Mouse (Mus musculus): ENCODE data around the gene Trmt2b. TPM values are rescaled to one million over a fixed set of nuclear protein-coding genes. Genes with fewer than 3 reads are reported as not detected.
"Not testable (repeated sequence)": the region's sequence is repeated elsewhere in the genome, so short reads cannot be mapped to it uniquely, and the experiment has no call there.

Gene Trmt2b
- total RNA-seq, 2 experiments from 2014 or later = 9.0 to 12.7 TPM

GRCm38 (mm10) chrX:134208491-134208890, 68.3 kb downstream of the Trmt2b start:
- no peak for DNase-seq
- no peak for TF ChIP-seq CTCF (IDR thresholded peaks at IDR 0.05)
- Histone ChIP-seq H3K4me3 (no peak overlapping the region), H3K27ac (no peak overlapping the region)
- intact Hi-C loops (cut with DNase I) = no loop called here

- intact Hi-C loops (cut with DNase I); DNase-seq; H3K4me3 ChIP-seq; H3K27ac ChIP-seq: not testable (repeated sequence)
Observed at GRCm38 (mm10) chrX:134187201-134187600, 89.6 kb downstream of the Trmt2b start, which contains the start of gene Arl13a. Gene Arl13a (plus strand): TSS chrX:134187501.

- no peak for TF ChIP-seq CTCF (IDR thresholded peaks at IDR 0.05)
- intact Hi-C loops (cut with DNase I) = no loop called here
- no peak overlapping the region for H3K4me3 ChIP-seq
Observed at GRCm38 (mm10) chrX:134174699-134175098, 102.1 kb downstream of the Trmt2b start.

More at GRCm38 (mm10) chrX:134174699-134175098, 102.1 kb downstream of the Trmt2b start:
- DNase-seq = no peak
- H3K27ac ChIP-seq = no peak overlapping the region

Other genes starting within 250 kb of the Trmt2b start
- gene Cstf2, start 217.8 kb downstream of the Trmt2b start, total RNA-seq (2021) = 1 to 10 TPM; 6.9 to 7.9 TPM
- gene Xkrx, start 114.9 kb downstream of the Trmt2b start, total RNA-seq (2021) = 1 to 10 TPM in 1 of 2 experiments, under 1 TPM in 1; 0.64 to 1.2 TPM
- gene Arl13a, start 89.5 kb downstream of the Trmt2b start, total RNA-seq (2021) = not detected
- under 1 TPM in 1 of 2 experiments, not detected in 1; 0.36 TPM for gene Nox1, start 55.0 kb downstream of the Trmt2b start, total RNA-seq (2021)
- gene Tmem35a, start 18.2 kb upstream of the Trmt2b start, total RNA-seq (2021) = under 1 TPM; 0.11 to 0.15 TPM
- gene Cenpi, start 31.1 kb upstream of the Trmt2b start, total RNA-seq (2021) = under 1 TPM in 1 of 2 experiments, not detected in 1; 0.08 TPM
- 1 to 10 TPM; 3.2 to 3.4 TPM for gene Drp2, start 127.6 kb upstream of the Trmt2b start, total RNA-seq (2021)
- not detected for gene Taf7l, start 199.5 kb upstream of the Trmt2b start, total RNA-seq (2021)

Measured in gastrocnemius, adult 2 months (tissue).